Mouse (Mus musculus) lung, postnatal 14 days (tissue): ENCODE results near the gene Dgkg.

Experiments
- DNase-seq: peaks from one replicate; pipeline ENCODE4 v3.0.0; 2021

Gene Dgkg

DNA sequence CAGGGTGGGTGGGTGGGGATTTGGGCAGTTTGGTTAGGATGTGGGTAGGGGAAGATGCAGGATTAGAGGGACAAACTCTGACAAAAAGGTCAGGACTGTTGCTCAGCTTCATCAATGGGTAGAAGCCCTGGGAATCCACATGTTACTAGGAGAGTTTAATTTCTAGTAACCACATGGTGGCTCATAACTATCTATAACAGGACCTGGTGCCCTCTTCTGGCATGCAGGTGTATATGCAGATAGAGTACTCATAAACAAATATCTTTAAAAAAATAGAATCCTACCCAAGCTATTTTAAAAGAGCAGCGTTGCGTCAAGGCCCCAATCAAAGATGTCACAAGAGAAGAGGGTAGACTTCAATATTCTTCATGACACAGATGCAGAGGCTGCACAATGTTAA, 63.1 kb downstream of the Dgkg start:
- DNase-seq, result no peak

DNA sequence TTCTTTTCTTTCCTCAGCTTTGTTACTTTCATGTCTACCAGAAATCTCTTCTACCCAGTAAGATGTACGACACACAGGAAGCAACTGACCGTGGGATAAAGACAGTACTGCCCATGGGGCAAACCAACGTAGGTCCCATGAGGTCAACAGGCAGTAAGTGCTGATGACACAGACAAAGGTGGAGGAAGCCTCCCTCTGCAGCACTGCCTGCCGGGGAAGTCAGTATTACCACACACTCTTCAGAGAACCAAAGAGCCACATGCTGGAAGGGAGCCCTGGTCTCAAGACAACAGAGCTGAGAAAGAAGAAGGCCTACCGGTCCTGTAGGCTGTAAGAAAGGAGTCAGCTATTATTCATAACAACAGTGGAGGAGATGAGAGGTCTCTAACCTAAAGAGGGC, 67.4 kb downstream of the Dgkg start:
- DNase-seq, result no peak

DNA sequence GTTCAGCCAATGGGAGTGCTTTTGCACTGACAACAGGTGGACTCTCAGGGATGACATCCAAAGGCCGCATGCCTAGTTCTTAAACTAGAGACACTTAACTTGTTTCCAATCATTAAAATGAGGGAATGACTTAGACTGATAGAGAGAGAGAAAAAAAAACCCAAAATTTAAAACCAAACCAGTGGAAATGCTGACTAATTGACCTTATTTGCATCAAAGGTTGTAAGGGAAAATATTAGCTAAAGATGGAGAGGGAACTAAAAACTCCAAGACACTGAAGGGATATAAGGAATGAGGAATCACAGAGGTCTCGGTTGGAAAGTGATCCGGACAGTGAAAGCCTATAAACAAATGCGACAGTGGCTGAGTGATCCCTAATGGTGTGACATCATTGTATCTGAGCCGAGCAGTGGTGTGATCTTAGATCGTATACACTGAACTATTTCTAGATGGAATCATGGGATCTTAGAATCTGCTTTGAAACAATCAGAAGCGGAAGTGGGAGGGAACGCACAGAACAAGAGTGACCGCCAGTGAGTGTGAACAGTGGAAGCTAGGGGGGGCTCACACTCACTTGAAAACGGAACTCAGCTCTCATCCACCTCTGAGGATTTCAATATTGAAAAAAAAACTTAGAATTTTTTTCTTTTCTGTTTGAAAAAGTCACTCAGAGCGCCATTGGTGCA, 70.7 kb downstream of the Dgkg start:
- no peak for DNase-seq

DNA sequence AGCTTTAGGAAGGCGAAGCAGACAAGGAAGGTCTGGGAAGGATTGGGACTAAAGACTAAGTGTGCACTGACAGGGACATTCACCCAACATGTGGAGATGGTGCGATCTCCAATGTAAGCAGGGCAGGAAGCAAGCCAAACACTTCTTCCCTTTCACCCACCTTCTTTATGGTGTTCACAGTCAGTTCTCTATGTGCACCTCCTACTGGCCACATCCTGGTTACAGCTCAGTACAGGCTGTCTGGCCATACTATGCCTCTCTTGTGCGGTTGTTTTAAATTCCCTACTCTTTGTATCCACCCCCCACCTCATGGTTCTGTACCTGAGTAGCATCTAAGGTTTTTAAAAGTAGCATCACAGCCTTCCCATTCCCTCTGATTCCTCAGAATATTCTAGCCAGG, 71.5 kb downstream of the Dgkg start:
- DNase-seq, result no peak

DNA sequence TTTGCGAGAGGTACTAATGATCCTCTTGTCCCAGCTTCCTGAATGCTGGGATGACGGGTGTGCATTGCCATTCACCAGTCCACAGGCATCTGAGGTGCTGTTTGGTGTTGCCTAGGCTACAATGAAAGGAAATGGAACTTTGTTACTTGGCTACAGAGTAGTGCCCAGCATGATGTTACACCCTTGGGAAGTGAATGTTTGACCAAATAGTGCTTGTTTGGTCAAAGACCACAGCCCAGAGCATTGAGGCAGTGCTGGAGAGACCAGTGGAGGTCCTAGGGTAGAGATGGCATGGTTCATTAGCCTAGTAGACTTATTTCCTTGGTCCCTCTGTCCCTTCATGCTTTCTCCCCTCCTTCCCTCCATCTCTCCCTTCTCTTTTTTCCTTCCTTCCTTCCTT, 73.6 kb downstream of the Dgkg start:
- no peak for DNase-seq

DNA sequence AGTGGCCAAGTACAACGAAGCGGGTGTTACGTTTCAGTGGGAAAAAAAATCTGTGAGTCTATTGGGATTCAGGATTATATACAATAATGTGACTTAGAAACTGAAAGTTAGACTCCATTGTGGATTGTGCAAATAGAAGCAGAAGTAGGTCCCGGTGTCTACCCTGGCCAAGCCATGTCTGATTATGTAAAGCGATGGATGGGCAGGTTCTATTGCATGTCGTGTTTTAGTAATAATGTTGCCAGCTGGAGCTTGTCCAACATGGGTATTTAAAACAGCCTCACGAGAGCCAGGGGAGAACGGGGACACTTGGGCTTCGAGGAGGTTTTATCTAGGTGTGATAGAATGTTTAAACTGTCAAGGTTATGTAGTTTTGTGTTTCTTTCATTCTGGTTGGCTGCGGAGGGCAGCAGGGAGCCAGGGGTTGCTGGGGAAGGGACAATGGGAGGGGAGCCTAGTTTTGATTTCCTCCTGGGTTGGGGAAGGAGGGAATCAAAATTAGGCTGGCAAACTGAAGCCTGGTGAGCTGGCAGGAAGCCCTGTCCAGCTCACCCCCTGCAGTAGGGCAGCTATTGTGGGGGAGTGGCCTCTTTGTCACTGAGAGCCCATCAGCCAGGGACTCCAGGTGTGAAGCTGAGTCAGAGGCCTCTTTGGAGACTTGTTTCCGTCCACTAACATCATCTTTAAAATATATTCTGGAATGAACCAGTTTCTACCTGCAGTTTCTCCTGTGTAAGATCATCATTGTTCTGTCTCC, 74.7 kb downstream of the Dgkg start:
- no peak for DNase-seq

DNA sequence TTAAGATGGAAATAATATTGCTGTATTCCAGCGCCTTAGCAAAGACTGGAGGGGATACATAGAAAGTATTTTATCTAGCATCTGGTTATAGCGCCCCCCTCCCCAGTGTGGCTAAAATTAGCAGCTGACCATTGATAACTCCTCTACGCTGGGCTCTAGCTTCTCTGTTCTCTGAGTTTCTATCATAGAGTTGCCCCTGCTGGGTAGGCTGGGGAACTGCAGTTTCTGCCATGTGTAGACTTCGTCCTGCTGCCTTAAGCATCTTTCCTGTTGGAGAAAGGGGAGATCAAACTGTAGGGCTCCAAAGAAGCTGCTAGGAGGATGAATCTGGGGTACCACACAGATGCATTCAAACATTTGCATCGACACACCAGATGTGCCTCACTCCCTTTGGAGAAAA, 76.9 kb downstream of the Dgkg start:
- DNase-seq, result no peak

DNA sequence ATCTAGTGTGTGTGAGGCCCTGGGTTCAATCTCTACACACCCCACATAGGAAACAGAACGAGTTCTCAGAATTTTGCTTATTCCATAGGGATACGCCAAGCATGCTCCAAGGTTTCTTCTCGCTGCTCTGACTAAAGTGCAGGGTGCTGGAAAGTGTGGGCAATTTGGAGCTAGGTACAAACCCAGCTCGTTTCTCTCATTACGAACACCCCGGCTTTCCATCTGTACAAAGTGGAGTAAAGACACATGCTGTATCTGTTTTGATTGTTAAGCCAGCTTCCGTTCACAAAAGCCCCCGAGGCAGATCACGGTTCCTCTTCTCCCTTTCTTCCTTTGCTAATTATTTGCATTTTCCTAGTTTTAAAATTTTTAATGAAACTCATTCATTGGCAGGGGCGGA, 78.1 kb downstream of the Dgkg start:
- no peak for DNase-seq

DNA sequence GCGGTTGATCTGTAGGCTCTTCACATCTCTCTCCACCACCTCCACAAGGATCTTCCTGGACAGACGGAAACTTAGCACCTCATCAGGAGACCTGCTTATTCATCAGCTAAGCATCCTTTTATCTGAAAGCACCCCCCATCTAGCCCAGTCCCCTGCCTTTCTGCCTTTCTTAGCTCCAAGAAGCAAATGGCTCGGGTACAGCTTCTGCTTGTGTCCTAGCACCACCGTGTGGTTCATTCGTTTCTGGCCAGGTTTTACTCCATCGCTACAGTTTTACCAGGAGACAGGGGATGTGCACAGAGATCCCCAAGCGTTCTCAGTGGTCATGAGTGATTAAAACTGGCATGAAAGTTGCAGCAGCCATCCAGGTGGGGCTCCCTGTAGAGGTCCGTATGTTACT, 79.4 kb downstream of the Dgkg start:
- no peak for DNase-seq

DNA sequence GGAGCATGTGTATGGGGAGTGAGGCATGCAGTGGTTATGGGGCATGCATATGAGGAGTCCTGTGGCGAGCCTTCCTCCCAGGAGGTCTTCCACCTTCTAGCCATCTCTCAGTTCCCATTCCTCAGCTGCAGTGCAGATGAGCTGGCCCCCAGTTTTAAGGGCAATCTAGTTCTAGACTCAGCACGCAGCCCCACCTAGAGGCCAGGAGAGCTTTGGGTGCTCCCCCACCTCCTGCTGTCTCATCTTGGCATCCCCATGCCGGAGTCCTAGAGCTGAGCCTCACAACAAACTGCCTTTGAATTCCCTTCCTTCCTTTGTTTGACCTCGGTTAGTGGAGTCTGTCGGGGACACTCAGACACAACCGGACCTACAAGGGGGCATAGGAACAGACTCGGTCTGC, 82.9 kb downstream of the Dgkg start:
- DNase-seq, result no peak

DNA sequence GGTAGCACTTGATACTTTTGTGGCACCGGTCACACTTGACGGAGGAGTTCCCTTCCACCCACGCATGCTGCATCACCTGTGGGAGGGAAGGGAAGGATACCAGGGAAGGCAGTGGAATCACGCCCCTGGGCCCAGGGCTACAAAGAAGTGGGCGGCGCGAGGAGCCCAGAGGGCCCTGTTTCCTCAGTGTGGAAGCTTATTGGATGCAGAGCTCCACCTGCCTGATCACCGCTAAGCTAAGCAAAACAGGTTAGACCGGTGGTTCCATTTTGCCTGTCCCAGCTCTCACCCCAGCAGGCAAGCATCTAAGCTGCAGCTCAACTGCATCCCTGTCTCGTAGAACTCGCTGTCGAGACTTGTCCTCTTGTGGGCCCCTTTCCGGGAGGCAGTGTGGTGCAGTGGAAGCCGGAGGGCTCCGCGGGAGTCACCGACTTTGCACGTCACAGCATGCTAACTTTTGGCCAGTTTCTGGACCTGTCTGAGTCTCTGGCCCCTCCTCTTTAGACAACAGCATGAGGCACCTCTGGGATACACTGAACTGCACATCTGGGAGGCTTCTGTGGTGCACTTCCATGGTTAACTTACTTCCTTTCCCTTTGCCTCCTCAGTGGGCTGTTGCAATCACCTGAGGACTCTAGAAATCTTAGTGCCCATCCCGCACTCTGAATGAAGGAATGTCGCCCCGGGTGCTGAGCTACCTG, 84.2 kb downstream of the Dgkg start:
- DNase-seq, result peak; percentile 10

DNA sequence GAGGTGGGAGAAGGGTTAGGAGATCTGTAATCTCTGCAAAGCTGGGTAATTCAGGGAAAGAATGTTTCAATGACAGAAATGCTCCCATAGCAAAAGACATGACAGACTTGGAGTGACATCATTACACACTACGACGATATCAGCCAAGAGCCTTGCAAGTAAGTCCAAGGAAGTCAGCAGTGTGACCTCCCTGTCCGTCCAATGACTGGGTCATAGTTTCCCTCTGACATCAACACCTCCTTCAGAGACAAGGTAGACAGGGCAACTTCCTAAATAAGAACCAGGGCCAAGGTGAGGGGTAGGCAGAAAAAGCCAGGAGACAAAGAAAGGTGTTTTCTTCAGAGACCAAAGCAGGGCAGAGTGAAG, 92.1 kb downstream of the Dgkg start:
- no peak for DNase-seq

DNA sequence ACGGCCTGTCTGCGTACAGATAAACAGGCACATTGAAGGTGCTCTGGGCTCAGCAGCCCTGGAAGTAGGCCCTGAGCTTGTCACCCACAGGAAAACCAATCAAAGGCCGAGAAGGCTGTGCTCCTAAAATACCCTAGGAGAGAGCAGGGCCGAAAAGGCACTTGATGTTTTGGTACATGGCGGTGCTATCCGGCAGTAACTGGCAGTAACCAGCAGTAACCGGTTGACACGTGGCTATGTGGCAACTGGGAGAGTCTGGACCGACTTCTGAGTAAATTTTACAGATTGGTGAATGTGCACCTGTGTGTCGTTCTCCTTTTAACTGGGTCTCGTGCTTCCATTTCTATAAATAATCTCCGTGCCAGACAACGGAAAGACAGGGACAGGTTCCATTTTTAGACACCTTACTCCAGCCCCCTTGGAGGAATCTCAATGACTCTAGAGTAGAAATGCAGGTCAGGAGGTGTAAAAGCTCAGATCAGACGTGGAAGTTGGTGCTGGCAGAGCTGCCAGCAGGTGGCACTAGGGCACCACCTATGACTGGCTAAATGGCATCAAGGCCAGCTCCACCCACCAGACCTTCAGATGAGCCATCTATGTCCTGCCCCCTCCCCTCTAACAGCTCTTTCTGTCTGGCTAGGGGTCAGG, 92.6 kb downstream of the Dgkg start:
- DNase-seq, result peak; percentile 75

DNA sequence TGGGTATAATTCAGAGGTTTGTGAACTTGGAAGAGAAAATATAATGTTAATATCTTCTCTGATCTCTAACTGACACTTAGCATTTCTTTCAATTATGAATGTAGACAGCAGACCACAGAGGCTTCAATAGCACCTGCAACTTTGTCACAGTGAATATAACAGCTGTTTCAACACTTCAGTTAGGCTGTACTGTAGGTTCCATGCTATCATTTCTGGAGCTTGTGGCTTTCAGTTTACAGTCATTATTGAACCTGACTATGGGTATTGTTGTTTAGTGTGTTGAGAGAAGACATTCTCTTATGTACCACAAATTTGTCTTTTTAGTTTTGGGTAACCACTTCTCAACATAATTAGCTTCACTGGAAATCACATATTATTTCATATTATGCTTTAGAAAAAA, 93.4 kb downstream of the Dgkg start:
- no peak for DNase-seq

DNA sequence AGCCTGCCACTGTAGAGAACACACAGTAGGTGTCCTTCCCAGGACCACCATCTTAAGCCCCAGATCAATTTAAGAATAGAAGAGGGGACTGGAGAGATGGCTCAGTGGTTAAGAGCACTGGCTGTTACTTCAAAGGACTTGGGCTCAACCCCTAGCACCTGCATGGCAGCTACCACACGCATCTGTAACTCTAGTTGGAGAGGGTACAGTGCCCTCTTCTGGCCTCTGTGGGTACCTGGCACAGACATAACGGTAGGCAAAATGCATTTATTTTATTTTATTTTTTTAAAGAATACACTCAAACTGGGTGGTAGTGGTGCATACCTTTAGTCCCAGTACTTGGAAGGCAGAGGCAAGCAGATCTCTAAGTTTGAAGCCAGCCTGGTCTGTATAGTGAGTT, 102.0 kb downstream of the Dgkg start:
- no peak for DNase-seq

DNA sequence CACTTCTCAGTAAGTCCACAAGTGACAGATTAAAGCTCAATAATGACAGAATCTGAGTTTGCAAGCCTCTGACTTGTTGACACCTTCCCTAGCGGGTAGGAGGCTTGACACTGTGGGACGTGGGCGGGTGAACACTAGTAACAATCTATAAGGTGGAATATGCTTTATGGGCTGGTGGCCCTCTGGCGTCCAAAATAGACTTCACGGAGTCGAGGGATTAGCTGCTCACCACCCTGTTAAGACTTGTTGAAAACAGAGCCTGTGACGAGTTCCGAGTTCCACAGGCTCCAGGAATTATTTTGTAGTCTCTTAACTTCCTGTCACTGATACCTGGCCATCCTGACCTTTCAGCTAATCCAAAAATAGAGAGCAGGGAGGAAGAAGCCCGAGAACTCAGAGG, 104.7 kb downstream of the Dgkg start:
- no peak for DNase-seq

DNA sequence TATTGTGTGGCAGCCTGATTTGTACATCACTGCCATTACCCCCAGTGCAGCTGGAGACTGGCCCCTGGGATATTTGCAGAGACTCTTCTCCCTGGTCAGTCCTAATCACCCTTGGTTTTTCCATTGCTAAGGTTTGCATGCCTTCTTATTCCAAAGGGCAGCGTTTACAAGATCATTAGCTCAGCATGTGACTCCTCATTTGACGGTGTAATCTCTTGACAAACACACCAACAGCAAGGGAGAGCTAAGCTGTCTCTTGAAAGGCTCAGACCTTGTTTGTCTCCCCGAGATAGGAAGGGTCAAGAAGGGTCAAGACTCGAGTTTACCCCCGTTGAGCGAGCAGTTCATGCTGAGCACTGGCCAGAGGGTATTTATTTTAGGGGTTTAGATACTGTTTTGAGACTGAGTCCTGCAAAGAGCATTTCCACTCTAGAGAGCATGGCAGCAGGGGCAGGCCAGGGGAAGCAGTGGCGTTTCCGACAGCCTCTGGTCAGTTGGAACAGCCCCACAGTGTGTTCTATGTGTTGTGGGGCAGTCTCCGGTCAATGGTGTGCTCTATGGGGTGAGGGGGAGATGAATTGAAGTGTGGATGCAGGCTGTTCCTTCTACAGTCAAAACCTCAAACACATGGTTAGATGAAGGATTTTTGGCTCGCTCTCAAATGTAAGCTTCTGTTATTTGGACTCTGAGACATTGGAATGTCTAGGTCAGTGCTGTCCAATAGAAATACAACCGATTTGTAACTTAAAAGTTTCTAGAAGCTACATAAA, 105.6 kb downstream of the Dgkg start:
- DNase-seq, result no peak

DNA sequence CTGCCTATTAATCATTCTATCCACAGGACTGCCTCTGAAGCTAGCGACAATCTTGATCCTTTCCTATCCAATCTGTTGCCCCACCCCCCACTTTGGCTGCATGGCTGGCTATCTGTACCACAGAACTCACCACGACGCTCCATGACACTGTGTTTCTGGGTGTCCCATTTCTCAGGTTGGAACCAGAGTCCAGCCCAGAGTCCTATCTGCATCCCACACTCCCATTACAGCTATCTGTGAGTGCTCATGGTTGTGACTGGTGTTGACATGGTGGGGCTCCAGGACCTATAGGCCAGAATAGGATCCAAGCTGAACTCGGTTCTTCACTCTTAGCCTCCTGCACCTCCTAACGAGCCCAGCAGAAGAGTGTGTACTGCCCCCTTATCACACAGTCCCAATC, 107.7 kb downstream of the Dgkg start:
- DNase-seq, result no peak

DNA sequence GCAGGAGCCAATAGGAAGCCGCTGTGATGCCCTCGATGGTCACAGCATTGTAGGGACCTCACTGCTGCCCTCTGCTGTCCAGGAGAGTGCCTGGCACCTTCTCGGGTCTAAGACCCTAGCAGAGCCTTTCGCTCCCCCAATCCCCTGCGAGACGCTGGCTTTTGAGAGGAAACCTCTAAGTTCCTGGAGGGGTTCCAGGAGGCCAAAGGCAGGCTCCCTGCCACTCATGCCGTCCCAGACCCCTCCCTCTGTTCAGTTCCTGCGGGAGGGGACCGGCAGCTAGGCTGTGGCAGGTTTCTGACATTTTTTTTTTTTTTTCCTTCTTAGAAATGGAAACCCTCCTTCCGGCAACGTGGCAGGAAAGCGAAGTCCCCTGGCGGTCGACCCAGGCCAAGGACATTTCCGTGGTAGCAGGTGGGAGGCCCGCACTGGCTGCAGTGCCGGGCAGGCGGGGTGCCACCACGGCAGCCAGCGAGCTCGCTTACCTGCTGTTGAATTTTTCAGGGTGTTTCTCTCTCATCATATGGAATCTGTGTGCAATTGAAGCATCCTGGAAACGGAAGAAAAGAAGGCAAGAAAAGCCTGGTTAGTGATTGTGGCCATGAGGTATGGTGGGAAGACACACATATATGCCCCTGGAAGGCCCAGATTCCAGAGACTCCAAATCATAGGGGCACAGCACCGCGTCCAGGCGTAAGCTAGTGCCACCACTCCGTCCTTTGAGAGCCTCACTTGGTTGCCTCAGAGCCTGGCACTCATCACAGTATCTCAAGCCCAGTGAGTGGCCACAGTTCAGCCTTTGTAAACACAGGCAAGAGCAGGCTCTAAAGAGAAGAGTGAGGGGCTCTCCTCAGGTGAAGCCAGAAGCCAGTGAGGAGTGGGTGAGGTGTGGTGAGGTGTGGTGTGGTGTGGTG, 108.6 kb downstream of the Dgkg start:
- peak; percentile 89 for DNase-seq

DNA sequence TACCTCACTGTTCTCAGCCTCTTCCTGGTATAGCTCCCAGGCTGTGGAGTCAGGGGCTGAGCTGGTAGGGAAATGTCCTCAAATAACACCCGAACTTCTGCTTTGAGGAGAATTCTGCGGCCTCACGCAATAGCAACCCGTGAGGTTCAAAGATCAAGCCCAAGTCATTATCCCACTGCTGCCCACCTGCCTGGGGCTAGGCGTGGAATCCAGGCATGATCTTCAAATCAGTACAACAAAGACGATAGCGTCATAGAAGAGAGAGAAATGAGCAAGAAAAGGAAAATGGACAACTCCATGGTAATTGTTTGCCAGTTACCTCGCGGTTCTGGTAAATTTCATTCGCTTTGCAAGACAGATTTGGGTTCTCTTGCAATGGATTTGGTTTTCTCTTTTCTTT, 109.3 kb downstream of the Dgkg start:
- no peak for DNase-seq

DNA sequence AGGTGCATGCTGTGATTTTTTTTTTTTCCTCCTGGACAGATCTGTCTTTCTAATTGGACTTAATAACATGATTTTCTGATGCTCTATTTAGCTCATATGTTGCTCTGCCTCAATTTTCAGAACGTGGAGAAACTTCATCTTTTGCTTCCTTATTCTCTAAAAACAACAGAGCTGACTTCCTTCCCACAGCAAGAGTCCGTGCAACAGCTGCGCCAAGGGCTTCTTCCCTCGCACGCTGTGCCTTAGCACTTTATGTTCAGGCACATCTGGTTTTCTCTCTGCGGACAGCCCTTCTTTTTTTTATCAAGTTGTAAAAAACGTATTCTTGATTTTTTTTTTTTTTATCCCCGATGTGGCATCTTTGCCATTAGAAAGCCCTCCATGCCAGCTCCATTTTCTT, 111.2 kb downstream of the Dgkg start:
- no peak for DNase-seq

DNA sequence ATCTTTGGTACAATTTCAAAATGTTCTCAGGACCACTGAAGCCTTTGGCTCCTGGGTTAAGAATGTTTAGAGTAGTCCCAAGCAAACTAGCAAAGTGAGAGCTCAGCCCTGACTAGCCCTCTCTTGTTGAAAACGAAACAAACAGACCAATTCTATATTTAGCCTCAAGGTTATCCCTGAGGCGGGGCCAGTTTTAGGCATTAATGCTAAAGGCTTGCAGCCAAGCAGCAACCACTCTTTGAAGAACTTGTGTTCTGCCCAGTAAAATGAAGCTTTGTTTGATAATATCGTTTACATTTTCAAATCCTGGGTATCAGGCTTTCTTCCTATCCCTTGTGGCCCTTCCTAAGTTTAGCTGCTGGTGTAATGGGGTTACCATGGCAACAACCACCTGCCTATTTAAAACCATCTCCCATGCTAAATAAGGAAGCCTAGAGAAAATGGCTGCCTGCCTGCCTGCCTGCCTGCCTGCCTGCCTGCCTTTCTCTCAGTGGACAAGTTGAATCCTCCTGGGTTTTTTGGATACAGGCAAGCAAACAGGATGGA, 111.9 kb downstream of the Dgkg start:
- no peak for DNase-seq
